Mouse (Mus musculus): ENCODE results near the gene Gm9112.
A peak's percentile ranks its signal among the peaks of the same experiment; 100 is the strongest.
"Not testable (repeated sequence)": the region's sequence is repeated elsewhere in the genome, so short reads cannot be mapped to it uniquely, and the experiment has no call there.

Gm9112 gene

GRCm38 (mm10) chrX:102707535-102707934, at the start of gene Gm9112, which contains the start of gene Dmrtc1b:
Gene Gm9112 (minus strand): TSS chrX:102707635.
Gene Dmrtc1b (plus strand): TSS chrX:102707865.
- DNase-seq: not testable (repeated sequence)

- DNase-seq: not testable (repeated sequence)
Observed at GRCm38 (mm10) chrX:102724226-102724625, 16.8 kb upstream of the Gm9112 start.

GRCm38 (mm10) chrX:102700636-102701035, 6.8 kb downstream of the Gm9112 start:
- peak; percentile 49 for DNase-seq

GRCm38 (mm10) chrX:102689252-102689651, 18.2 kb downstream of the Gm9112 start:
- DNase-seq: peak; percentile 39

GRCm38 (mm10) chrX:102686872-102687271, 20.6 kb downstream of the Gm9112 start, which contains the start of gene Gm3880:
Gene Gm3880 (minus strand): TSS chrX:102686972.
- not testable (repeated sequence) for DNase-seq

- DNase-seq: not testable (repeated sequence)
Observed at GRCm38 (mm10) chrX:102684706-102685105, 22.7 kb downstream of the Gm9112 start.

- DNase-seq: no peak
Observed at GRCm38 (mm10) chrX:102666641-102667040, 40.8 kb downstream of the Gm9112 start.

- DNase-seq: peak; percentile 32
Observed at GRCm38 (mm10) chrX:102660712-102661111, 46.7 kb downstream of the Gm9112 start.

All from kidney, postnatal 10 days (tissue).